Mouse (Mus musculus) C2C12 (cell line): ENCODE results near the gene Fam160a2.

Experiments used
- CEBPB ChIP-seq: IDR thresholded peaks from one replicate; pipeline ENCODE4 v1.6.1; 2011; ENCODE audit warnings: low read depth, mild to moderate bottlenecking, control low read depth, moderate library complexity
- CTCF ChIP-seq: IDR thresholded peaks from one replicate; pipeline ENCODE4 v1.5.1; 2011; ENCODE audit not compliant: control insufficient read depth, insufficient read depth, insufficient read length
- MAX ChIP-seq: IDR thresholded peaks from one replicate; pipeline ENCODE4 v1.6.1; 2011; ENCODE audit warnings: mild to moderate bottlenecking, control low read depth
- MYOD1 ChIP-seq: IDR thresholded peaks from one replicate; pipeline ENCODE4 v1.6.1; 2011; ENCODE audit warnings: low read depth; ENCODE audit not compliant: control insufficient read depth, insufficient read length
- MYOG ChIP-seq: IDR thresholded peaks from one replicate; pipeline ENCODE4 v1.6.1; 2011; ENCODE audit not compliant: control insufficient read depth, insufficient read length; ENCODE audit errors: extremely low read depth

DNA sequence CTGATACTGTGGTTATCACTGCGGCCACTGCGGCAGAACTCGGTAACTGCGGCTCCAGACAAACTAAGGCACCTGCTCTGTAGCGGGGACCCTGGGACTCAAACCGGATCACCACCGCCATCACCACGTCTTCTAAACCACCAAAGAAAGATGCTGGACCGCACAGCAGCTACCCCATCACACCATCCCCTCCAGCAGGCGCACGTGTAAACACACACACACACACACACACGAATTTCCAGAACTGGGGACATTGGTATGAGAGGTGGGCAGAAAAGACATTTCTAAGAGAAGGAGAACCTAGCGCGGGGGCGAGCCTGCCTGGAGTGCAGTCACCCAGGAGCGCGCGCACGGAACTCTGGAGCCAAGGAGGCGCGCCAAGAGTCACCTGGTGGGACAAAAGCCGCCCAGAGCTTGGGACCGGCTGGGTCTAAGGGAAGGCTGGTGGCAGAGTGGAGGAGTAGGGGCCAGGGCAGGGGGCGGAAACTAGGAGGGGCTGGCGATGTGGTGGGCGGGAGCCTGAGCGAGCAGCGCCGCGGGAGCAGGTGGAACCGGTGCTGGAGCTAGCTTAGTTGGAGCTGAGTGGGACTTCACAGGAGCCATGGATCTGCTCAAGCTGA, 25.7 kb upstream of the Fam160a2 start, which contains the start of gene Cckbr:
- no peak for TF ChIP-seq MYOG
- TF ChIP-seq CTCF, result no peak
- no peak for TF ChIP-seq MYOD1
- TF ChIP-seq MAX, result no peak
- no peak for TF ChIP-seq CEBPB
